Mouse (Mus musculus): ENCODE data around the gene Rap1gap.

The Rap1gap gene

DNA sequence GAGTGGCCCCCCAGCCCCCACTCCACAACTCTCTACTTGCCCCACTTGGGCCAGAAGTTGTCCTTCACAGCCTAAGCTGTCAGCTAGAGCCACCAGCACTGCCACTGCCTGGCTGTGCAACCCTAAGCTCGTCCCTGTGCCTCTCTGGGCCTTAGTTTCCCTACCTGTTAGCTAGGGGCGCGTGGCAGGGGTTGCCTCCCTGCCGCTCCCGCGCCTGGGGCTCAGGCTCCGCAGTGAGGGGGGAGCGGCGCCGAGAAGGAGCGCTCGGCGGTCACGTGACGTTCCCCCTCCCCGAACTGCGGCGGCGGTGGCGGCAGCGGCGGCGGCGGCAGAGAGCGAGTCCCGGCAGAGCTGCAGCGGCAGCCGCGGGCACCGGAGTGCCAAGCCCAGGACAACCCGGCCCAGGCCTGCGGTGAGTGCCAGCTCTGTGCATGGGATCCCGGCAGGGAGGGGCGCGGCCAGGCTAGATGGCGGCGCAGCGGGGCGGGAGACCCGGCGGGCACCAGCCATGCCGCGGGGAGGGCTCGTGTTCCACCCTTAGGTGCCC, at the start of gene Rap1gap:
Rap1gap (plus strand) TSS at position 294 of the 547 bp plus-strand sequence.
- DNase-seq (ENCODE audit: low spot score in 2 of 2), result no peak

DNA sequence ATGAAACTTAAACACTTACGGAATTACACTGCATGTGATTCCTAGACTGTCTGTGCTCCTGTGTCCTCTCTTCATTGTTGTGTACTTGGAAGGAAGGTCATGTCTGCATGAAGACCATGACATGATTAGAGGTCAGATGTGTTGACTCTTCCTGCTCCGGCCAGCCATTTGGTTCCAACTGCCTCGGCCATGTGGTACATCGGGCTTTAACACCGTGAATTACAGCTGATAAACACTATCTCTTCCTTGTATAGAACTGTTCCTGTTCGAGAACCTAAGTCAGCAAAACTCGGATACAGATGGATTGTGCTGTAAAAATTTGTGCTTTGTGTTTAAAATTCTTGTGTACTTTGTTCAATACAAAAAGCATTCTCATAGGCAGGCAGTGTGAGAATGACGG, 41.7 kb upstream of the Rap1gap start:
- DNase-seq (ENCODE audit: low spot score in 2 of 2), result no peak

- DNase-seq (ENCODE audit: low spot score in 2 of 2), result no peak
These were observed 36.9 kb upstream of the Rap1gap start for GRCm38 (mm10) chr4:137627476-137628235.

DNA sequence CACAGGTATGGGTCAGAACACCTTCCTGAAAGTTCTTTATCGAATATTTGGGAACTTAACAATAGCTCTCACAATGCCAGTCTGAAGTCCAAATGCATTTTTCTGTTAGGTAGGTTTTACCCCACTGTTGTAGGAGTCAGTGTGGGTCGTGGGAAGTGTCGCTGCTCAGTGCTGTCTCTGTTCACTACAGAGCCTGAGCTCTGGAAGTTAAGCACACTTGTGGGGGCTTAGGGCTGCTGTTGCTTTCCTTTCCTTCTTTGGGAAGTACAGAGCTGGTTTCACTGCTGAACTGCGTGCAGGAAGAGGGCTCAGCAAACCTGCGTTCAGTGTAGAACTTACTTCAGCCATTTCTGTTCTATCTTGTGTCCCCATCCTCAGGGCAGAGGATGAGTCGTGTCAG, 36.1 kb upstream of the Rap1gap start:
- DNase-seq (ENCODE audit: low spot score in 2 of 2), result no peak

- no peak for DNase-seq (ENCODE audit: low spot score in 2 of 2)
These were observed 35.2 kb upstream of the Rap1gap start for GRCm38 (mm10) chr4:137629354-137629753.

DNA sequence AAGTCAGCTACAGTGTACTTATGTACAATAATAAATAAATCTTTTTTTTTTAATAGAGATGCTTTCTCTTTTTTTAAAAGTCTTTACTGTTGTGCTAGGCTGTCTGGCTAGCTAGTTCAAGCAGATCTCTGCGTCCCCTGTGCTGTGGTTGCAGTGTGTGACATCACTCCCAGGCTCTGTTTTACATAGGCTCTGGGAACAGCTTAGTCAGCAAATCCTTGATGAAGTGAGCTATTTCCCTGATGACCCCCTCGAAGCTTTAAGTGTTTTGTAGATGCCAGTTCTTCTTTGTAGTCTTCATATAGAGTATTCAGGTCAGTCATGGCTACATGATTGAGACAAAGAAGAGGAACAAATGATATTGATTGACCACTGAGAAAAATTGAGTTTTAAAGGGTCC, 34.4 kb upstream of the Rap1gap start:
- no peak for DNase-seq (ENCODE audit: low spot score in 2 of 2)

GRCm38 (mm10) chr4:137631596-137631995, 32.9 kb upstream of the Rap1gap start:
- DNase-seq (ENCODE audit: low spot score in 2 of 2), result no peak

GRCm38 (mm10) chr4:137633394-137633793, 31.1 kb upstream of the Rap1gap start:
- no peak for DNase-seq (ENCODE audit: low spot score in 2 of 2)

DNA sequence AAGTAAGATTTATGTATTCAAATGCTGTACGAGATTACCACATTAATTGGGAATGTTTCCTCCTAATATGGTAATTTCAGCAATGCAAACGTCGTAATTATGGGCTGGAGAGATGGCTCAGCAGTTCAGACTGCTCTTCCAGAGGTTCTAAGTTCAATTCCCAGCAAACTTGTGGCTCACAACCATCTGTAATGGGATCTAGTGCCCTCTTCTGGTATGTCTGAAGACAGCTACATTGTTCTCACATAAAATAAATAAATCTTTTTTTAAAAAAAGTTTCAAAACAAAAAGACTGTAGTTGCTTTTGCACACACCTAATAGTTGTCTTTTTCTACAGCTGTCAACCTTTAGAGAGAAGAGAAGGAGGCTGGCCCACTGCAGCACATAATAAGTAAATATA, 27.9 kb upstream of the Rap1gap start:
- DNase-seq (ENCODE audit: low spot score in 2 of 2), result no peak

DNA sequence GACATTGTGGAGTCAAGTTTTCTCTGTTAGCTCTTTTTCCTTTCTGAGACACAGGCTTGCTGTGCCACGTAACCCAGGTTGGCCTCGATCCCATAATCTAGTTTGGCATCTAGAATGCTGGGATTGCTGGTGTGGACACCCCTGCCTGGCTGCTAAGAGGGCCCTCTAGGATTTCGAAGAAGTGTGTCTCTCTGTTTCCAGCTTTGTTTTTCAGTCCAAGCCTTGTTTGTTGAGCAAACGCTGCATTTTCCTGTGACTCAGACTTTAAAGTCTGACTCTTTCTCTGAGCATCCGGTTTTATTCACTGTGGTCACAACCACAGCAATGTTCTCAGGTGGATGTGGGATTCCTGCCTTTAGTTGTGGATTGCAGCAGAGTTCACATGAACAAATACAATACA, 23.0 kb upstream of the Rap1gap start:
- no peak for DNase-seq (ENCODE audit: low spot score in 2 of 2)

DNA sequence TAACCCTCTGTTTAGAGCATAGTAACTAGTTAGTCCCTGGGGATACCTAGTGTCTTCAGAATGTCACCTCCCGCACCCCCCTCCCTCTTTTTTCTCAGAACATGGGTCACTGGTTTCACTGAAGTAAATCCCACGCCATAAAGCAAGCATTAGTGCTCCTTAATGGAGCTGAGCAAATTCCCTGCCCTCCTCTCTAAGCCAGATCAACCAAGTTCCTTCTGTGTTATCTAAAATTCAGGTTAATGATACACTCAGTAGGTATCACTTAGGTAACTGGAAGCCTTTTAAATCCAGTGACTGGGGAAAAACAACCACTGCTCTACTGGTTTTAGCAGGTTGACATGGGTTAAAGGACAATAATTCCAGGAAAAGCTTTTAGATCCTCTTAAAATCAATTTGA, 22.4 kb upstream of the Rap1gap start:
- no peak for DNase-seq (ENCODE audit: low spot score in 2 of 2)

DNA sequence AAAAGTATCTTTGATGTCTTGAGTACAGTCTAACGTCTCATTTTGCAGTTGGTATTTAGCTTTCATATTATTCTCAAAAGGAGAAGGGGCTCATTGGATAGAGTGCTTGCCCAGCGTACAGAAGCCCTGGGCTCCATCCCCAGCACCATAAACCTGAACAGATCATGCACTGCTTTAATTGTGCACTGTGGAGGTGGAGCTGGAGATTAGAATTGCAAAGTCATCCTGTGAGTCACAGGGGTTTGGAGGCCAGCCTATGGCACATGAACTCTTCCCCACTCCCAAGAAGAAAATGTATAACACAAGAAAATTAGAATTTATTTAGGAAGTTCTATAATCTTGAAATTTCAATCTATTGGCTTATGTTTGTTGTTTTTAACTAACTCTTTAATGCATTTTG, 21.1 kb upstream of the Rap1gap start:
- no peak for DNase-seq (ENCODE audit: low spot score in 2 of 2)

GRCm38 (mm10) chr4:137646262-137646661, 18.3 kb upstream of the Rap1gap start:
- no peak for DNase-seq (ENCODE audit: low spot score in 2 of 2)

GRCm38 (mm10) chr4:137647648-137648047, 16.9 kb upstream of the Rap1gap start:
- no peak for DNase-seq (ENCODE audit: low spot score in 2 of 2)

GRCm38 (mm10) chr4:137648230-137648629, 16.3 kb upstream of the Rap1gap start:
- DNase-seq (ENCODE audit: low spot score in 2 of 2), result no peak

- no peak for DNase-seq (ENCODE audit: low spot score in 2 of 2)
These were observed 13.6 kb upstream of the Rap1gap start for GRCm38 (mm10) chr4:137650912-137651311.

DNA sequence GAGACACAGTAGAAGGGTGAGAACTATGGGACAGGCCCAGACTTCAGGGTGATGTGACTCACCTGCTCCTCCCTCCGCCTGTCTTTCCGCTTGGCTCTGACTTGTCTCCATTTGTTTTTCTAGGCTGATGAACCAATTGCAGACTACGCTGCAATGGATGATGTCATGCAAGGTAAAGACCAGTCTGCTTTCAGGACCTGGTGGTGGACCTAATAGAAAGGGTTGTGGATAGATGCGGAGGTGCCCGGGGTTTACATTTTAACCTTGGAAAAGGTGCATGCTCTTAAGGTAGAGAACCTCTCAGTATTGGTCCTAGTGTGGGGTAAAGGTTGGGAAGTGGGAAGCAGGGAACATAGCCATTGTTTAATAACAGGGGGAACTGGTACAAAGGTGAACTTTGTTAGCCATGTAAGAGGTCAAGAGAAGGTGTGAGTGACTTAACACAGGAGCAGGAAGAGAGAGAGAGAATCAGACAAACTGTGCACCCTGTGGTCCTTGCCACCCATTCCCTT, 11.6 kb upstream of the Rap1gap start:
- DNase-seq (ENCODE audit: low spot score in 2 of 2), result no peak

- no peak for DNase-seq (ENCODE audit: low spot score in 2 of 2)
These were observed 9.1 kb upstream of the Rap1gap start for GRCm38 (mm10) chr4:137655241-137656031.

GRCm38 (mm10) chr4:137657674-137658073, 6.9 kb upstream of the Rap1gap start:
- no peak for DNase-seq (ENCODE audit: low spot score in 2 of 2)

DNA sequence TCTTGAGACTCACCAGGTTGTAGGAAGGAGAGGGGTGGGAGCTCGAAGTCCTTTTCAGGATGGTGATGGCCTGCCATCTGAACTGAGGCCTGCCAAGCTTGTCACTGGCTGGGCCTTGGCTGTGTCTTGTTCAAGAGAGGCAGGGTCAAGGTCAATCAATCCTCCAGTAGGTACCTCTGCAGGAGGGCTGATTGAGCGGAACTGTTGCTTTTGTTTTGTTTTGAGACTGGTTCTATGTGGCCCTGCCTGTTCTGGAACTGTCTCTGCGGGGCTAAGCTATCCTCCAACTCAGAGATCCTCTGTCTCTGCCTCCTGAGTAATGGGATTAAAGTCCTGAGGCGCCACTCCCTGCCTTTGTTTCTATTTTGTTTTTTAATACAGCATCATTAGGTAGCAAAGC, 5.0 kb upstream of the Rap1gap start:
- no peak for DNase-seq (ENCODE audit: low spot score in 2 of 2)

GRCm38 (mm10) chr4:137660364-137661077, 4.0 kb upstream of the Rap1gap start:
- no peak for DNase-seq (ENCODE audit: low spot score in 2 of 2)

GRCm38 (mm10) chr4:137661078-137661450, 3.5 kb upstream of the Rap1gap start:
- DNase-seq (ENCODE audit: low spot score in 2 of 2), result no peak
